Mouse (Mus musculus) layer of hippocampus, adult 2 months (tissue): ENCODE data around the gene Cadps2. TPM values are rescaled to one million over a fixed set of nuclear protein-coding genes. Genes with fewer than 3 reads are reported as not detected.
A peak's percentile ranks its signal among the peaks of the same experiment; 100 is the strongest.

Experiments
- DNase-seq, 2 experiments: peaks; one replicate each; pipeline ENCODE4 v3.0.0; 2022; ENCODE audit warnings: low spot score in 2 of 2
- H3K27ac ChIP-seq: fragments of 200-600 bp; 2 replicates; pipeline ENCODE4 v1.8.1; 2022
- H3K4me3 ChIP-seq: fragments of 200-600 bp; 2 replicates; pipeline ENCODE4 v1.8.1; 2022; ENCODE audit warnings: mild to moderate bottlenecking
- CTCF ChIP-seq: fragments of 200-600 bp; conservative IDR thresholded peaks from 2 replicates; pipeline ENCODE4 v1.8.1; 2022; ENCODE audit warnings: antibody characterized with exemption, mild to moderate bottlenecking, moderate library complexity
- long read RNA-seq, 2 experiments: library from polyadenylated mRNA; stranded (forward); transcript quantifications; one replicate each; pipeline ENCODE4 v2.0.0; 2021; ENCODE audit warnings: borderline mapping rate in 2 of 2
- total RNA-seq, 2 experiments: library from RNA; stranded (reverse); gene quantifications; 2 replicates each; pipeline ENCODE4 v1.2.3; 2021

Cadps2 gene
- 10 to 100 TPM; 81.1 to 81.7 TPM for total RNA-seq
- long read RNA-seq, experiment 1, partial matches to known transcripts, result 2 of 19 reads
- long read RNA-seq, experiment 1, other reads (novel, unspliced or antisense), result 17 of 19 reads
- long read RNA-seq, experiment 2, partial matches to known transcripts, result 2 of 51 reads
- long read RNA-seq, experiment 2, other reads (novel, unspliced or antisense), result 49 of 51 reads

- Histone ChIP-seq H3K27ac (peak within 1 kb of the TSS; percentile 78), H3K4me3 (peak within 1 kb of the TSS; percentile 87)
- peak in 1 of 2 experiments; percentile 28 for DNase-seq
Measured at GRCm38 (mm10) chr6:23839009-23839811, at the start of gene Cadps2. Cadps2 (minus strand) TSS chr6:23839421.

GRCm38 (mm10) chr6:23886418-23886817, 47.2 kb upstream of the Cadps2 start:
- Histone ChIP-seq H3K27ac (no peak overlapping the region), H3K4me3 (no peak overlapping the region)
- TF ChIP-seq CTCF, result peak; percentile 74
- no peak for DNase-seq

More at GRCm38 (mm10) chr6:23839009-23839811, at the start of gene Cadps2:
- TF ChIP-seq CTCF, result no peak

DNA sequence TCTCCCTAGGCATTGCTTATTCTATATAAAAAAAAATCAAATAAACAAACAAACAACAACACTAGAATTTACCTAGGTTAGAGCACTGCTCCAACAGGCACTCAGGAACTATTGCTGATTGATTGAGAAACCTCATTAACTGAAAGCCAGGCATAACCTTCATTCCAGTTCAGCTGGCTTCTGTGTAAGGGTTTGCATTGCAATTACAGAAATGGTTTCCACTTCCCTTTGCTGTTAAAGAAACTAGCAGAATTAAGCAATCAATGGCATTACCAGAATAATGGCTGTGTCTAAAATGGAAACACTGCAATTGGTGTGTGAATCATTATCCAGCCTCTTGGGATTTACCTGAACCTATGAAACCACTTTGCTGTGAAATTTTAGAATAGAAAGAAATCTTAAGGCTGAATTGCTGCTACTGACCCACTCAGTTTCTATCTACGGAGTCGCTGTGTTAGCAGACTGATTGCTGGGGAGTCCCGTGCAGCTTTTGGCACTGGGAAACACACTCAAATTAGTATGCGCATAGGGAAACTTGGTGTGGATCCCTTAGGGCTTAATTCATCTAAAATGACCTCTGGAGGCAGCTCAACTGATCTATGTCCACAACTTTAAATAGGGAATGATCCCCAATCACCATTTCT, 37.7 kb upstream of the Cadps2 start:
- Histone ChIP-seq H3K4me3 (no peak overlapping the region), H3K27ac (no peak overlapping the region)
- no peak for TF ChIP-seq CTCF
- no peak for DNase-seq

- no peak overlapping the region for H3K27ac ChIP-seq
- no peak for TF ChIP-seq CTCF
- H3K4me3 ChIP-seq, result no peak overlapping the region
- no peak for DNase-seq
Measured at GRCm38 (mm10) chr6:23876363-23876762, 37.1 kb upstream of the Cadps2 start.

- TF ChIP-seq CTCF, result no peak
- DNase-seq, result no peak
- Histone ChIP-seq H3K27ac (no peak overlapping the region), H3K4me3 (no peak overlapping the region)
Measured at GRCm38 (mm10) chr6:23873812-23874211, 34.6 kb upstream of the Cadps2 start.

GRCm38 (mm10) chr6:23873231-23873630, 34.0 kb upstream of the Cadps2 start:
- no peak for TF ChIP-seq CTCF
- Histone ChIP-seq H3K4me3 (no peak overlapping the region), H3K27ac (no peak overlapping the region)
- DNase-seq, result peak in 1 of 2 experiments; percentile 4

- no peak for TF ChIP-seq CTCF
- no peak overlapping the region for H3K4me3 ChIP-seq
- no peak for DNase-seq
- H3K27ac ChIP-seq, result no peak overlapping the region
Measured at GRCm38 (mm10) chr6:23869971-23870370, 30.8 kb upstream of the Cadps2 start.

GRCm38 (mm10) chr6:23866298-23866697, 27.1 kb upstream of the Cadps2 start:
- H3K4me3 ChIP-seq, result no peak overlapping the region
- DNase-seq, result no peak

DNA sequence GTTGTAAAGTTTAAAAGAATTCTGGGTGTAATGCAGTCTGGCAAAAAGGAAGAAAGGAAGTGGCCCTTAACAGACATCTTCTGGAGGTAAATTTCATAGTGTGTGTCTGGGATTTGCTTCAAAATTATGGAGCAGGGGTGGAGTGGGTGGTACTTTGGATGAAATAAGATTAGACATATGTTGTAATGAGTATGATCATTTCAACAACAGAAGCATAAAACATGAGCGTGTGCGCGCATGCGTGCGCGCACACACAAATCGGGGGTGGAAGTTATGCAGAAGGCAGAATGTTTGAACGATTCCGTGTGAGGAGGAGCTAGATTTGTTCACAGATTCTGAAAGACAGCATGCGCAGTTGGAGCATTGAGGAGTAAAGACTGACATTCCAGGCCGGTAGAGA, 14.2 kb upstream of the Cadps2 start:
- no peak for TF ChIP-seq CTCF
- peak overlapping the region; percentile 2; the same call in 1 of the 2 replicates for H3K4me3 ChIP-seq
- peak overlapping the region; percentile 41; the same call in 1 of the 2 replicates for H3K27ac ChIP-seq
- DNase-seq, result peak; percentile 27 to 70

More at GRCm38 (mm10) chr6:23866298-23866697, 27.1 kb upstream of the Cadps2 start:
- H3K27ac ChIP-seq, result no peak overlapping the region
- no peak for TF ChIP-seq CTCF

DNA sequence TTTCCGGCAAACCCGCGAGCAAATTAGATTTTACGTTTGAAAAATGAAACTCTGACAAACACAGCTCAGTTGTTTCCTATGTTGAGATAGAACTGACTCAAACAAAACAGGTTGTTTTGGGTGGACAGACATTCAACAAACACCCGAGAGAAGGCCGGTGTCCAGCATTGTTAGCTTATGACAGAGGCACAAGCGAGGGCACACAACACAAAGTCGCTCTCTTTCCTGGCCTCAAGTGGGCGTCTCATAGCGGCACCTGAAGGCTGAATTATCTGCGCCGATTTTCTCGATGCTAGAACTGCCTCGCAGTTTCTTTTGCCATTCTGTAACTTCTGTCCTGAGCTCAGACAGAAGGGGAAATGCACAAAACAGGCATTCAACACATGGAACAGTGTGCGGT, 780 bp upstream of the Cadps2 start:
- no peak for TF ChIP-seq CTCF
- DNase-seq, result no peak
- H3K27ac ChIP-seq, result no peak overlapping the region

GRCm38 (mm10) chr6:23838401-23839008, 716 bp downstream of the Cadps2 start:
- no peak for TF ChIP-seq CTCF
- Histone ChIP-seq H3K27ac (peak overlapping the region; percentile 78), H3K4me3 (peak overlapping the region; percentile 87)
- no peak for DNase-seq

More for the DNA sequence above, 780 bp upstream of the Cadps2 start:
- peak overlapping the region; percentile 87 for H3K4me3 ChIP-seq

- TF ChIP-seq CTCF, result no peak
- Histone ChIP-seq H3K4me3 (peak overlapping the region; percentile 87), H3K27ac (no peak overlapping the region)
- DNase-seq, result no peak
Measured at GRCm38 (mm10) chr6:23837631-23838030, 1.6 kb downstream of the Cadps2 start.

DNA sequence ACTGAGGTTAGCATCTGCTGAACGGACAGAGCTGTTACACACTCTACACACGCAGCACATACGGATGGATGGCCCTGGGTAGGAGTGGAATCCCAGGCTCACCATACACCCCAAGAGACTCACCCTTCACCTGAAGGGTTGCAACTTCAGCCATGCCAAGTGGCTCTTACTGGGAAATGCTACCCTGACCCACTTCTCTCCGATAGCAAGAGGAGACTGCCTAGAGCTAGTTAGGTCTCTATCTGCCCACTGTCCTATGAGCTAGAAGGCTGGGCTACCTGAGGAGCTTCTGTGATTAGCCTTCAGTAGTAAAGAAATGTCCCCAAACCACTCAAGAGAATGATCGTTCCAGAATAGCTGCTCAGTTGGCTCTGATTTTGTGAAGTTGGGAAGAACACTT, 2.1 kb downstream of the Cadps2 start:
- no peak for TF ChIP-seq CTCF
- Histone ChIP-seq H3K27ac (no peak overlapping the region), H3K4me3 (peak overlapping the region; percentile 87)
- no peak for DNase-seq
